8 mouse cellular contexts compared by ENCODE assay signal in the genomic region with DNA sequence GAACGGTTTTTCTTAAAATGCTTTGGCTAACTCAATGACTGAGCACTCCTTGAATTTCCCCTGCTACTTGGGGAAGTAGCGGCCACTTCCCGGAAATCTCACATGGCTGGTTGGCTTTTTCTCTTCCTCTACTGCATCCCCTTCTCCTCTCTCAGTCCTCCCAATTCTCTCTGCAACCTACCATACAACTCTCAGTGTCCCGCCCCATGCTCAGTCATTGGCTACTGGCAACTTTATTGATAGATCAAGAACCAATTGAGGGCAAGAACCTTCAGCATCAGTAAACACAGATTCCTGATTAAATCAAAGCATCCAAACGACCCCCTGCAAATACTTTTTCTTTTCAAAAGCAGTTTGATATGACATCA. TPM values are rescaled to one million over a fixed set of nuclear protein-coding genes. Genes with fewer than 3 reads are reported as not detected.
DNase-seq lines count a peak whose midpoint lies in the region; ATAC-seq and TF ChIP-seq lines count a peak whose summit lies in the region.

No protein-coding gene starts in this region.

- TF ChIP-seq CTCF in lung, postnatal 0 days (IDR thresholded peaks at IDR 0.05): no peak
- no peak for TF ChIP-seq CTCF in midbrain, postnatal 0 days (IDR thresholded peaks at IDR 0.05)

- no peak for ATAC-seq in lung, postnatal 0 days
- no peak for ATAC-seq in heart, embryonic 15.5 days (replicated peaks; ENCODE audit: insufficient number of reproducible peaks, insufficient read depth, low FRiP score, low read depth)
- ATAC-seq in midbrain, postnatal 0 days (ENCODE audit: low FRiP score): no peak

- no peak for TF ChIP-seq EP300 in lung, postnatal 0 days (IDR thresholded peaks at IDR 0.05)

- no peak overlapping the region for H3K4me3 ChIP-seq in lung, postnatal 0 days (ENCODE audit: low read depth, low read length)
- H3K4me3 ChIP-seq in heart, embryonic 15.5 days: peak overlapping the region; percentile 47
- peak overlapping the region; percentile 36 for H3K4me3 ChIP-seq in midbrain, postnatal 0 days (ENCODE audit: low read depth, low read length)

- no peaks in the 10 kb centered on the region for H3K27me3 ChIP-seq in lung, postnatal 0 days (replicated peaks; ENCODE audit: insufficient read depth, low read length)
- no peaks in the 10 kb centered on the region for H3K27me3 ChIP-seq in heart, embryonic 15.5 days
- no peaks in the 10 kb centered on the region for H3K27me3 ChIP-seq in midbrain, postnatal 0 days (ENCODE audit: insufficient read depth, low read length)

- 13% methylated on average over 5 of the region's 5 CpGs for WGBS in lung, postnatal 0 days
- WGBS in heart, embryonic 15.5 days: 12% methylated on average over 5 of the region's 5 CpGs
- WGBS in midbrain, postnatal 0 days: 6% methylated on average over 5 of the region's 5 CpGs

- H3K27ac ChIP-seq in lung, postnatal 0 days (ENCODE audit: low read length): no peak overlapping the region
- no peak overlapping the region for H3K27ac ChIP-seq in heart, embryonic 15.5 days
- no peak overlapping the region for H3K27ac ChIP-seq in midbrain, postnatal 0 days (ENCODE audit: low read depth, low read length)

- DNase-seq in lung, postnatal 0 days (ENCODE audit: low spot score): peak; percentile 43
- no peak for DNase-seq in lung, postnatal 14 days
- DNase-seq in cerebellum, postnatal 25 days: peak; percentile 47 to 65
- DNase-seq in left cerebral cortex, adult 9 months (ENCODE audit: low spot score in 2 of 2): peak; percentile 38 to 76
- DNase-seq in midbrain, postnatal 0 days (ENCODE audit: low spot score): peak; percentile 89
- DNase-seq in thymus, postnatal 0 days (ENCODE audit: low spot score): no peak
- no peak for DNase-seq in T-cell, adult 2 months (ENCODE audit: low spot score)

- no peaks in the 10 kb centered on the region for H3K9me3 ChIP-seq in lung, postnatal 0 days (ENCODE audit: low read length)
- H3K9me3 ChIP-seq in heart, embryonic 15.5 days (replicated peaks): no peaks in the 10 kb centered on the region
- no peaks in the 10 kb centered on the region for H3K9me3 ChIP-seq in midbrain, postnatal 0 days (ENCODE audit: low read length)

- peak overlapping the region; percentile 36; the same call in 1 of the 2 replicates for H3K4me2 ChIP-seq in lung, postnatal 0 days (replicated peaks; ENCODE audit: low read depth, low read length)
- peak overlapping the region; percentile 68 for H3K4me2 ChIP-seq in heart, embryonic 15.5 days
- peak overlapping the region; percentile 44 for H3K4me2 ChIP-seq in midbrain, postnatal 0 days (ENCODE audit: low read depth, low read length, poor library complexity, severe bottlenecking)

- no peak overlapping the region for H3K9ac ChIP-seq in lung, postnatal 0 days (replicated peaks; ENCODE audit: low read depth)
- peak overlapping the region; percentile 23; the same call in 1 of the 2 replicates for H3K9ac ChIP-seq in heart, embryonic 15.5 days
- H3K9ac ChIP-seq in midbrain, postnatal 0 days (replicated peaks; ENCODE audit: low read length, poor library complexity, severe bottlenecking): 0 out of 2 replicates have a peak overlapping the region, but pooled peaks have one; percentile 9

- no peaks in the 10 kb centered on the region for H3K36me3 ChIP-seq in lung, postnatal 0 days (ENCODE audit: insufficient read depth, low read length)
- H3K36me3 ChIP-seq in heart, embryonic 15.5 days: no peaks in the 10 kb centered on the region
- H3K36me3 ChIP-seq in midbrain, postnatal 0 days (ENCODE audit: insufficient read depth, low read length): no peaks in the 10 kb centered on the region

- H3K4me1 ChIP-seq in lung, postnatal 0 days (ENCODE audit: insufficient read depth, low read depth, low read length): peaks cover 6% of the 10 kb centered on the region; the same call in 1 of the 2 replicates
- H3K4me1 ChIP-seq in heart, embryonic 15.5 days (replicated peaks): peaks cover 28% of the 10 kb centered on the region
- peaks cover 11% of the 10 kb centered on the region; the same call in 1 of the 2 replicates for H3K4me1 ChIP-seq in midbrain, postnatal 0 days (ENCODE audit: insufficient read depth, low read length)

RNA-seq across cellular contexts. Expression of gene Mlxip, which starts 3.2 kb away (rescaled TPM):
- polyA plus RNA-seq in lung, postnatal 0 days (2015; fragmentation: Nextera tagmentation; extraction: Ambion mirVana): 11.2 and 11.5 TPM in 2 replicates
- 9.1 and 14.4 TPM in 2 replicates for polyA plus RNA-seq in heart, embryonic 15.5 days (2015; fragmentation: Nextera tagmentation; extraction: Ambion mirVana)
- total RNA-seq in midbrain, postnatal 0 days (2014; rRNA removed): 16.6 and 17.9 TPM in 2 replicates
- 9.8 and 11.3 TPM in 2 replicates for polyA plus RNA-seq in midbrain, postnatal 0 days (2015; fragmentation: Nextera tagmentation; extraction: Ambion mirVana)
- polyA plus RNA-seq in thymus, postnatal 0 days (2015; fragmentation: Nextera tagmentation; extraction: Ambion mirVana): 7.3 and 8.2 TPM in 2 replicates

RNA-seq across cellular contexts. Expression of gene Bcl7a, which starts 47.8 kb away (rescaled TPM):
- polyA plus RNA-seq in lung, postnatal 0 days (2015; fragmentation: Nextera tagmentation; extraction: Ambion mirVana): 7.7 and 7.9 TPM in 2 replicates
- polyA plus RNA-seq in heart, embryonic 15.5 days (2015; fragmentation: Nextera tagmentation; extraction: Ambion mirVana): 12.4 and 15.4 TPM in 2 replicates
- 33.5 and 40.7 TPM in 2 replicates for total RNA-seq in midbrain, postnatal 0 days (2014; rRNA removed)
- polyA plus RNA-seq in midbrain, postnatal 0 days (2015; fragmentation: Nextera tagmentation; extraction: Ambion mirVana): 21.4 and 21.6 TPM in 2 replicates
- 17.6 and 21.5 TPM in 2 replicates for polyA plus RNA-seq in thymus, postnatal 0 days (2015; fragmentation: Nextera tagmentation; extraction: Ambion mirVana)

Comparison
In these comparisons a context has a peak if more than half of its experiments do, and no peak if none do; other contexts are left out.
1. DNase-seq: peak in lung, postnatal 0 days (single experiment), cerebellum, postnatal 25 days (2 of 2), left cerebral cortex, adult 9 months (2 of 2) and midbrain, postnatal 0 days (single experiment); none in lung, postnatal 14 days (single experiment), thymus, postnatal 0 days (single experiment) and T-cell, adult 2 months (single experiment).
2. Peak in every context shown above with its lines, with median percentiles within 50 percentile points of each other: H3K4me2 ChIP-seq.